Mouse (Mus musculus): ENCODE measurements around the gene Pdcd4. TPM values are rescaled to one million over a fixed set of nuclear protein-coding genes. Genes with fewer than 3 reads are reported as not detected.

Pdcd4 gene
- polyA plus RNA-seq, 1 experiment from 2014 or later = 48.8 TPM

DNA sequence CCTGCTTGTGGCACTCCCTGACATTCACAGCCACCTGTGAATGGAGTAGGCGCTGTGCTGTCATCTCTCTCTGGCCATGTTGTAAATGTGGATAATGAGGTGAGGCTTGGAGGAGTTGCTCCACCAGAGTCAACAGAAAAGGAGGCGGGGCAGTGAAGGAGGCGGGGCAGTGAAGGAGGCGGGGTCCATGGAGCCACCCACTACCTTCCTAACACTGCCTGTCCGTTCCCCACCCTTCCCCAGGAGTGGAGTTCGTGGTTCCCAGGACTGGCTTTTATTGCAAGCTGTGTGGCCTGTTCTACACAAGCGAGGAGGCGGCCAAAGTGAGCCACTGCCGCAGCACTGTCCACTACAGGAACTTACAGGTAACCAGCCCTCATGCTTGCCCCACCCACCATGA lies 32.9 kb upstream of the Pdcd4 start:
- Histone ChIP-seq H3K36me3 (no peaks in the 10 kb centered on the region), H3K4me3 (no peak overlapping the region), H3K27me3 (ENCODE audit: low read depth, poor library complexity, severe bottlenecking) (no peaks in the 10 kb centered on the region), H3K4me1 (peaks cover 36% of the 10 kb centered on the region), H3K27ac (replicated peaks) (no peak overlapping the region), H3K9me3 (replicated peaks) (no peaks in the 10 kb centered on the region)
- DNase-seq (ENCODE audit: low spot score) = no peak
- 27% methylated on average over 9 of the region's 9 CpGs for WGBS

- Histone ChIP-seq H3K9me3 (replicated peaks) (no peaks in the 10 kb centered on the region), H3K27ac (replicated peaks) (no peak overlapping the region), H3K36me3 (no peaks in the 10 kb centered on the region), H3K27me3 (ENCODE audit: low read depth, poor library complexity, severe bottlenecking) (no peaks in the 10 kb centered on the region), H3K4me3 (no peak overlapping the region), H3K4me1 (peaks cover 36% of the 10 kb centered on the region)
- DNase-seq (ENCODE audit: low spot score) = no peak
- WGBS = 43% methylated on average over 7 of the region's 7 CpGs
Measured at GRCm38 (mm10) chr19:53859593-53859992, 32.4 kb upstream of the Pdcd4 start.

- DNase-seq (ENCODE audit: low spot score) = no peak
- Histone ChIP-seq H3K9me3 (replicated peaks) (no peaks in the 10 kb centered on the region), H3K4me1 (peaks cover 36% of the 10 kb centered on the region), H3K27ac (replicated peaks) (no peak overlapping the region), H3K4me3 (no peak overlapping the region), H3K36me3 (no peaks in the 10 kb centered on the region), H3K27me3 (ENCODE audit: low read depth, poor library complexity, severe bottlenecking) (no peaks in the 10 kb centered on the region)
- WGBS = 88% methylated on average over 7 of the region's 7 CpGs
Measured at GRCm38 (mm10) chr19:53861346-53861745, 30.7 kb upstream of the Pdcd4 start.

GRCm38 (mm10) chr19:53862573-53863246 lies 29.3 kb upstream of the Pdcd4 start:
- DNase-seq (ENCODE audit: low spot score) = no peak
- Histone ChIP-seq H3K36me3 (no peaks in the 10 kb centered on the region), H3K9me3 (replicated peaks) (no peaks in the 10 kb centered on the region), H3K4me3 (no peak overlapping the region), H3K4me1 (peaks cover 31% of the 10 kb centered on the region), H3K27ac (replicated peaks) (no peak overlapping the region), H3K27me3 (ENCODE audit: low read depth, poor library complexity, severe bottlenecking) (no peaks in the 10 kb centered on the region)
- 71% methylated on average over 8 of the region's 8 CpGs for WGBS

GRCm38 (mm10) chr19:53867238-53867637 lies 24.8 kb upstream of the Pdcd4 start:
- no peak for DNase-seq (ENCODE audit: low spot score)
- H3K4me3 ChIP-seq = no peak overlapping the region
- no peaks in the 10 kb centered on the region for H3K36me3 ChIP-seq
- H3K4me1 ChIP-seq = peaks cover 8% of the 10 kb centered on the region
- H3K27ac ChIP-seq (replicated peaks) = no peak overlapping the region
- no peaks in the 10 kb centered on the region for H3K9me3 ChIP-seq (replicated peaks)
- H3K27me3 ChIP-seq (ENCODE audit: low read depth, poor library complexity, severe bottlenecking) = peaks cover 26% of the 10 kb centered on the region

GRCm38 (mm10) chr19:53868125-53868524 lies 23.9 kb upstream of the Pdcd4 start:
- H3K36me3 ChIP-seq = no peaks in the 10 kb centered on the region
- 88% methylated on average over 6 of the region's 6 CpGs for WGBS
- no peak for DNase-seq (ENCODE audit: low spot score)
- H3K9me3 ChIP-seq (replicated peaks) = no peaks in the 10 kb centered on the region
- no peak overlapping the region for H3K4me3 ChIP-seq
- H3K27me3 ChIP-seq (ENCODE audit: low read depth, poor library complexity, severe bottlenecking) = peaks cover 35% of the 10 kb centered on the region
- no peak overlapping the region for H3K27ac ChIP-seq (replicated peaks)
- H3K4me1 ChIP-seq = no peaks in the 10 kb centered on the region

GRCm38 (mm10) chr19:53868796-53869195 lies 23.2 kb upstream of the Pdcd4 start:
- no peak overlapping the region for H3K27ac ChIP-seq (replicated peaks)
- DNase-seq (ENCODE audit: low spot score) = no peak
- H3K27me3 ChIP-seq (ENCODE audit: low read depth, poor library complexity, severe bottlenecking) = peaks cover 42% of the 10 kb centered on the region
- no peaks in the 10 kb centered on the region for H3K36me3 ChIP-seq
- no peaks in the 10 kb centered on the region for H3K4me1 ChIP-seq
- no peak overlapping the region for H3K4me3 ChIP-seq
- no peaks in the 10 kb centered on the region for H3K9me3 ChIP-seq (replicated peaks)
- WGBS = 97% methylated on average over 1 of the region's 1 CpGs

DNA sequence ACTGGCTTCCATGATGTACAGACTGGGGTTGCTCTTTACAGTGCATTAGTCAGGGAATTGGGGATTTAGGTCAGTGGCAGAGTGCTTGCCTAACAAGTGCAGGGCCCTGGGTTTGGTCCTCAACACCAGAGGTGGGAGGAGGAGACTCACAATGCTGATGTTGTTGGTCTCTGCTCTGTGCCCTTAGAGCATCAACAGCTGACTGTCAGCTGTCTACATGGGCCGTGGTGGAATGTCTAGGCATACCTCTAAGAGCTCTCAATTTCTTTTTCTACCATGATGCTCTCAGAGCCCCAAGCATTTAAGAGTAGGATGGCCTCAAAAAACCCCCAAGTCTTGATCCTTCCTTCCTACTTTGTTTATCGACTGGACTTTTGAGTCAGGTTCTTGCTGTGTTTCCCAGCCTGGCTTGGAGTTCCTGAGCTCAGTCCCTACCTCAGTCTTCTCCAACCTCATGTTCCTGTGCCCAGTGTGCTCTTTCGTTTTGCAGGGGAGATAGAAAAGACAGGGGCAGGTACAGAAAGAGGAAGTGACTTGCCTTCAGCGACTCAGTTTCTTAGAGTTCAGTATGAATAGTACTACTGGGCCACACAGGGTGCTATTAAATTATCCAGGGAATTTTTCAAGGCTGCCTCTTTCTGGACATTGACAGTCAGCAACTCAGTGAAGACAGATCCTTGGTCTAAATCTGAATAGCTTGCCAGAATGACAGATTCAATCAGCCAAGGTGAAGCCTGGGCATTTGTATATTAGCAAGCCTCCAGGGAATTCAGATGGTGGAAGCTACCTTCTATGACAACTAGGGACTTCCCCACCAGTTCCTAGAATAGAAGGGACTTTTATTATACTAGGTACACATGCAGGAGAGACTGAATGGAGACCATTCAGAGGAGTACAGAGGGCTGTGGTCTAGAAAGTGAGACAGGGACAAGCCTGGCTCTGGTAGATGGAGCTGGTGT lies 22.3 kb upstream of the Pdcd4 start:
- Histone ChIP-seq H3K27me3 (ENCODE audit: low read depth, poor library complexity, severe bottlenecking) (peaks cover 47% of the 10 kb centered on the region), H3K4me3 (no peak overlapping the region), H3K36me3 (no peaks in the 10 kb centered on the region), H3K4me1 (peaks cover 2% of the 10 kb centered on the region), H3K27ac (replicated peaks) (no peak overlapping the region), H3K9me3 (replicated peaks) (no peaks in the 10 kb centered on the region)
- DNase-seq (ENCODE audit: low spot score) = no peak
- 76% methylated on average over 4 of the region's 4 CpGs for WGBS

- Histone ChIP-seq H3K4me3 (no peak overlapping the region), H3K27ac (replicated peaks) (no peak overlapping the region), H3K4me1 (peaks cover 10% of the 10 kb centered on the region), H3K36me3 (no peaks in the 10 kb centered on the region), H3K9me3 (replicated peaks) (no peaks in the 10 kb centered on the region), H3K27me3 (ENCODE audit: low read depth, poor library complexity, severe bottlenecking) (peaks cover 47% of the 10 kb centered on the region)
- 61% methylated on average over 2 of the region's 2 CpGs for WGBS
- DNase-seq (ENCODE audit: low spot score) = no peak
Measured at GRCm38 (mm10) chr19:53870568-53870967, 21.5 kb upstream of the Pdcd4 start.

- no peak overlapping the region for H3K4me3 ChIP-seq
- no peaks in the 10 kb centered on the region for H3K9me3 ChIP-seq (replicated peaks)
- no peaks in the 10 kb centered on the region for H3K36me3 ChIP-seq
- WGBS = 87% methylated on average over 6 of the region's 6 CpGs
- H3K27me3 ChIP-seq (ENCODE audit: low read depth, poor library complexity, severe bottlenecking) = peaks cover 56% of the 10 kb centered on the region
- no peak for DNase-seq (ENCODE audit: low spot score)
- H3K27ac ChIP-seq (replicated peaks) = no peak overlapping the region
- peaks cover 13% of the 10 kb centered on the region for H3K4me1 ChIP-seq
Measured at GRCm38 (mm10) chr19:53871502-53871901, 20.5 kb upstream of the Pdcd4 start.

- Histone ChIP-seq H3K4me3 (no peak overlapping the region), H3K36me3 (no peaks in the 10 kb centered on the region), H3K4me1 (peaks cover 13% of the 10 kb centered on the region), H3K27ac (replicated peaks) (no peak overlapping the region), H3K9me3 (replicated peaks) (no peaks in the 10 kb centered on the region), H3K27me3 (ENCODE audit: low read depth, poor library complexity, severe bottlenecking) (peaks cover 63% of the 10 kb centered on the region)
- no peak for DNase-seq (ENCODE audit: low spot score)
- WGBS = 89% methylated on average over 6 of the region's 6 CpGs
Measured at GRCm38 (mm10) chr19:53872994-53873713, 18.9 kb upstream of the Pdcd4 start.

GRCm38 (mm10) chr19:53875246-53875645 lies 16.8 kb upstream of the Pdcd4 start:
- Histone ChIP-seq H3K9me3 (replicated peaks) (no peaks in the 10 kb centered on the region), H3K27me3 (ENCODE audit: low read depth, poor library complexity, severe bottlenecking) (peaks cover 56% of the 10 kb centered on the region), H3K27ac (replicated peaks) (no peak overlapping the region), H3K36me3 (no peaks in the 10 kb centered on the region), H3K4me1 (peaks cover 13% of the 10 kb centered on the region), H3K4me3 (no peak overlapping the region)
- 55% methylated on average over 6 of the region's 6 CpGs for WGBS
- no peak for DNase-seq (ENCODE audit: low spot score)

Measured in midbrain, embryonic 10.5 days (tissue).